Comparison of ENCODE assay signal across 8 mouse cellular contexts in genomic region chr9:61336591-61337587, GRCm38 (mm10). TPM values are rescaled to one million over a fixed set of nuclear protein-coding genes. Genes with fewer than 3 reads are reported as not detected.
DNase-seq lines count a peak whose midpoint lies in the region; ATAC-seq and TF ChIP-seq lines count a peak whose summit lies in the region.

No protein-coding gene starts in this region.

- no peak for ATAC-seq in hindbrain, postnatal 0 days
- ATAC-seq in hindbrain, embryonic 13.5 days (ENCODE audit: low FRiP score), result no peak
- ATAC-seq in kidney, embryonic 16.5 days (ENCODE audit: low FRiP score, low TSS enrichment), result peak; percentile 87

- H3K9ac ChIP-seq in hindbrain, postnatal 0 days (replicated peaks; ENCODE audit: low read length), result no peak overlapping the region
- no peak overlapping the region for H3K9ac ChIP-seq in hindbrain, embryonic 13.5 days
- H3K9ac ChIP-seq in kidney, embryonic 16.5 days (replicated peaks; ENCODE audit: low read length), result no peak overlapping the region

- no peak for TF ChIP-seq POLR2A in myocyte (IDR thresholded peaks at IDR 0.05; ENCODE audit: insufficient read length, low read depth)

- H3K4me2 ChIP-seq in hindbrain, postnatal 0 days (ENCODE audit: low read depth, low read length), result no peak overlapping the region
- no peak overlapping the region for H3K4me2 ChIP-seq in hindbrain, embryonic 13.5 days
- H3K4me2 ChIP-seq in kidney, embryonic 16.5 days (replicated peaks; ENCODE audit: low read depth, low read length), result peak overlapping the region; percentile 24; the same call in 1 of the 2 replicates
- H3K4me2 ChIP-seq in myocyte (ENCODE audit: low read depth), result peak overlapping the region; percentile 64

- H3K36me3 ChIP-seq in hindbrain, postnatal 0 days (ENCODE audit: insufficient read depth, low read length), result no peaks in the 10 kb centered on the region
- H3K36me3 ChIP-seq in hindbrain, embryonic 13.5 days, result no peaks in the 10 kb centered on the region
- H3K36me3 ChIP-seq in kidney, embryonic 16.5 days (ENCODE audit: insufficient read depth, low read length), result no peaks in the 10 kb centered on the region
- no peaks in the 10 kb centered on the region for H3K36me3 ChIP-seq in myocyte (ENCODE audit: control insufficient read depth, insufficient read depth)

- TF ChIP-seq CTCF in hindbrain, postnatal 0 days (IDR thresholded peaks at IDR 0.05; ENCODE audit: low read depth), result no peak

- no peaks in the 10 kb centered on the region for H3K4me1 ChIP-seq in hindbrain, postnatal 0 days (ENCODE audit: insufficient read depth, low read length)
- H3K4me1 ChIP-seq in hindbrain, embryonic 13.5 days (replicated peaks), result peaks cover 34% of the 10 kb centered on the region
- H3K4me1 ChIP-seq in kidney, embryonic 16.5 days (ENCODE audit: insufficient read depth, low read length), result peaks cover 34% of the 10 kb centered on the region

- H3K27me3 ChIP-seq in hindbrain, postnatal 0 days (ENCODE audit: insufficient read depth, low read length), result 0 out of 2 replicates have a peak, but pooled peaks cover 4% of the 10 kb centered on the region
- H3K27me3 ChIP-seq in hindbrain, embryonic 13.5 days, result peaks cover 81% of the 10 kb centered on the region
- H3K27me3 ChIP-seq in kidney, embryonic 16.5 days (ENCODE audit: insufficient read depth, low read length), result peaks cover 41% of the 10 kb centered on the region
- no peaks in the 10 kb centered on the region for H3K27me3 ChIP-seq in myocyte (ENCODE audit: control insufficient read depth, insufficient read depth, insufficient read length)

- no peaks in the 10 kb centered on the region for H3K9me3 ChIP-seq in hindbrain, postnatal 0 days (ENCODE audit: low read length)
- H3K9me3 ChIP-seq in hindbrain, embryonic 13.5 days, result no peaks in the 10 kb centered on the region
- no peaks in the 10 kb centered on the region for H3K9me3 ChIP-seq in kidney, embryonic 16.5 days (ENCODE audit: low read length)

- no peak overlapping the region for H3ac ChIP-seq in myocyte (ENCODE audit: control insufficient read depth, insufficient read length)

- no peak overlapping the region for H3K27ac ChIP-seq in hindbrain, postnatal 0 days
- H3K27ac ChIP-seq in hindbrain, embryonic 13.5 days, result no peak overlapping the region
- H3K27ac ChIP-seq in kidney, embryonic 16.5 days (ENCODE audit: low read length), result no peak overlapping the region; the same call in 1 of the 2 replicates

- H3K79me2 ChIP-seq in myocyte (ENCODE audit: control insufficient read depth, insufficient read depth), result no peaks in the 10 kb centered on the region

- peak; percentile 27 for DNase-seq in hindbrain, postnatal 0 days (ENCODE audit: low spot score)
- DNase-seq in embryo, embryonic 11 days, result peak; percentile 60
- no peak for DNase-seq in left cerebral cortex, adult 18-20 months (ENCODE audit: low spot score in 2 of 2)
- no peak for DNase-seq in frontal cortex, postnatal 36 days (ENCODE audit: low spot score in 2 of 2)
- no peak for DNase-seq in cerebellum, postnatal 14 days

- whole genome bisulfite sequencing in hindbrain, postnatal 0 days, result 49% methylated on average over 17 of the region's 17 CpGs
- WGBS in hindbrain, embryonic 13.5 days, result 36% methylated on average over 17 of the region's 17 CpGs
- WGBS in kidney, embryonic 16.5 days, result 22% methylated on average over 17 of the region's 17 CpGs

- H3K4me3 ChIP-seq in hindbrain, postnatal 0 days (ENCODE audit: low read length), result no peak overlapping the region
- H3K4me3 ChIP-seq in hindbrain, embryonic 13.5 days, result no peak overlapping the region
- H3K4me3 ChIP-seq in kidney, embryonic 16.5 days (ENCODE audit: low read length), result no peak overlapping the region
- H3K4me3 ChIP-seq in myocyte, result no peak overlapping the region

TF ChIP-seq in myocyte, 11 proteins besides CTCF, POLR2A, EP300 and RAD21:
- TF ChIP-seq MAX (IDR thresholded peaks at IDR 0.05; ENCODE audit: low read depth) (no peak), TCF3 (IDR thresholded peaks at IDR 0.05; ENCODE audit: insufficient read length, low read depth) (no peak), SRF (IDR thresholded peaks at IDR 0.05; ENCODE audit: control insufficient read depth, insufficient read length, low read depth) (no peak), MYOG (IDR thresholded peaks at IDR 0.05; ENCODE audit: control insufficient read depth in 1 of 3, insufficient read depth in 1 of 3, insufficient read length in 2 of 3, low read depth in 2 of 3) (no peak), E2F4 (IDR thresholded peaks at IDR 0.05; ENCODE audit: insufficient read depth) (no peak), REST (IDR thresholded peaks at IDR 0.05; ENCODE audit: insufficient read depth, insufficient read length) (no peak), USF1 (IDR thresholded peaks at IDR 0.05; ENCODE audit: low read depth) (no peak), TCF12 (IDR thresholded peaks at IDR 0.05; ENCODE audit: insufficient read depth, poor library complexity, severe bottlenecking) (no peak), CEBPB (IDR thresholded peaks at IDR 0.05; ENCODE audit: insufficient read depth, poor library complexity, severe bottlenecking) (no peak), MYOD1 (IDR thresholded peaks at IDR 0.05; ENCODE audit: control insufficient read depth in 1 of 3, insufficient read length in 2 of 3, low read depth in 2 of 3) (no peak), POLR2AphosphoS2 (IDR thresholded peaks at IDR 0.05; ENCODE audit: insufficient read length, low read depth) (no peak)

RNA-seq across cellular contexts. Expression of gene Tle3, which starts 35.3 kb away (rescaled TPM):
- total RNA-seq in hindbrain, postnatal 0 days (2014; rRNA removed), result 74.1 and 81.3 TPM in 2 replicates
- 15.5 and 17.7 TPM in 2 replicates for polyA plus RNA-seq in hindbrain, postnatal 0 days (2015; fragmentation: Nextera tagmentation; extraction: Ambion mirVana)
- polyA plus RNA-seq in hindbrain, embryonic 13.5 days (2015; fragmentation: Nextera tagmentation; extraction: Ambion mirVana), result 31.0 and 32.3 TPM in 2 replicates
- 26.0 and 30.8 TPM in 2 replicates for polyA plus RNA-seq in kidney, embryonic 16.5 days (2015; fragmentation: Nextera tagmentation; extraction: Ambion mirVana)
- 62.1 TPM for polyA plus RNA-seq in myocyte (2012; fragmentation: generic; extraction: Trizol)
- total RNA-seq in left cerebral cortex, adult 18-20 months (2021), result 10 to 100 TPM; 54.3 to 58.3 TPM

Comparison
In these comparisons a context has a peak if more than half of its experiments do, and no peak if none do; other contexts are left out.
1. DNase-seq: peak in hindbrain, postnatal 0 days (single experiment) and embryo, embryonic 11 days (single experiment); none in left cerebral cortex, adult 18-20 months (0 of 2), frontal cortex, postnatal 36 days (0 of 2) and cerebellum, postnatal 14 days (0 of 2).
2. H3K4me2 ChIP-seq: peak in kidney, embryonic 16.5 days (single experiment) and myocyte (single experiment); none in hindbrain, postnatal 0 days (single experiment) and hindbrain, embryonic 13.5 days (single experiment).